ENCODE assay signal across 12 mouse cellular contexts in genomic region chr10:102417654-102418272, GRCm38 (mm10).
DNase-seq lines count a peak whose midpoint lies in the region; ATAC-seq and TF ChIP-seq lines count a peak whose summit lies in the region.
"Had no signal": no experiment of that assay in that cellular context is flagged by ENCODE, and none has a peak within 500 bp of the region (broad histone marks: within the 10 kb centered on the region; RNA-seq: fewer than 3 reads in every experiment).

No protein-coding gene starts in this region.

- TF ChIP-seq POLR2A in limb, embryonic 14.5 days (IDR thresholded peaks at IDR 0.05; ENCODE audit: borderline replicate concordance, extremely low read depth, insufficient read depth, insufficient read length): no peak

- no peaks in the 10 kb centered on the region for H3K27me3 ChIP-seq in embryonic facial prominence, embryonic 11.5 days (ENCODE audit: control insufficient read depth, insufficient read depth, low read length)
- H3K27me3 ChIP-seq in embryonic facial prominence, embryonic 10.5 days (replicated peaks; ENCODE audit: low read depth, poor library complexity, severe bottlenecking): no peaks in the 10 kb centered on the region
- no peaks in the 10 kb centered on the region for H3K27me3 ChIP-seq in limb, embryonic 14.5 days (ENCODE audit: control insufficient read depth, insufficient read depth, low read length)
- H3K27me3 ChIP-seq in limb, embryonic 10.5 days (ENCODE audit: low read depth, poor library complexity, severe bottlenecking): no peaks in the 10 kb centered on the region
- no peaks in the 10 kb centered on the region for H3K27me3 ChIP-seq in forebrain, embryonic 15.5 days
- H3K27me3 ChIP-seq in heart, embryonic 12.5 days (replicated peaks): no peaks in the 10 kb centered on the region
- H3K27me3 ChIP-seq: embryonic facial prominence, embryonic 15.5 days had no signal

- no peak for ATAC-seq in embryonic facial prominence, embryonic 11.5 days (replicated peaks; ENCODE audit: insufficient number of reproducible peaks, low FRiP score, low TSS enrichment, low read depth)
- no peak for ATAC-seq in limb, embryonic 14.5 days (ENCODE audit: low FRiP score, low read depth)
- ATAC-seq in forebrain, embryonic 15.5 days (replicated peaks): 0 out of 2 replicates have a peak, but pooled peaks have one; percentile 32
- no peak for ATAC-seq in heart, embryonic 12.5 days (ENCODE audit: insufficient number of reproducible peaks, low FRiP score)

- H3K4me2 ChIP-seq in embryonic facial prominence, embryonic 11.5 days (ENCODE audit: low read depth, low read length): no peak overlapping the region
- no peak overlapping the region for H3K4me2 ChIP-seq in limb, embryonic 14.5 days (replicated peaks; ENCODE audit: low read depth, low read length, severe bottlenecking)
- H3K4me2 ChIP-seq in forebrain, embryonic 15.5 days (replicated peaks): no peak overlapping the region
- no peak overlapping the region for H3K4me2 ChIP-seq in heart, embryonic 12.5 days
- H3K4me2 ChIP-seq: embryonic facial prominence, embryonic 15.5 days had no signal

- no peak overlapping the region for H3K9ac ChIP-seq in embryonic facial prominence, embryonic 11.5 days (replicated peaks; ENCODE audit: low read length)
- H3K9ac ChIP-seq in limb, embryonic 14.5 days (ENCODE audit: low read depth, low read length, severe bottlenecking): no peak overlapping the region
- H3K9ac ChIP-seq in forebrain, embryonic 15.5 days (replicated peaks): no peak overlapping the region
- H3K9ac ChIP-seq in heart, embryonic 12.5 days: no peak overlapping the region
- H3K9ac ChIP-seq: embryonic facial prominence, embryonic 15.5 days had no signal

- no peaks in the 10 kb centered on the region for H3K36me3 ChIP-seq in embryonic facial prominence, embryonic 11.5 days (replicated peaks; ENCODE audit: control insufficient read depth, insufficient read depth, low read depth, low read length)
- H3K36me3 ChIP-seq in embryonic facial prominence, embryonic 10.5 days (replicated peaks): no peaks in the 10 kb centered on the region
- no peaks in the 10 kb centered on the region for H3K36me3 ChIP-seq in limb, embryonic 14.5 days (ENCODE audit: control insufficient read depth, insufficient read depth, low read length)
- no peaks in the 10 kb centered on the region for H3K36me3 ChIP-seq in limb, embryonic 10.5 days
- H3K36me3 ChIP-seq in forebrain, embryonic 15.5 days: no peaks in the 10 kb centered on the region
- H3K36me3 ChIP-seq in heart, embryonic 12.5 days: no peaks in the 10 kb centered on the region
- H3K36me3 ChIP-seq: embryonic facial prominence, embryonic 15.5 days had no signal

- H3K27ac ChIP-seq in embryonic facial prominence, embryonic 11.5 days (replicated peaks; ENCODE audit: low read depth, low read length): no peak overlapping the region
- no peak overlapping the region for H3K27ac ChIP-seq in embryonic facial prominence, embryonic 10.5 days (replicated peaks)
- no peak overlapping the region for H3K27ac ChIP-seq in limb, embryonic 14.5 days (replicated peaks; ENCODE audit: low read depth, low read length)
- no peak overlapping the region for H3K27ac ChIP-seq in limb, embryonic 10.5 days
- H3K27ac ChIP-seq in forebrain, embryonic 15.5 days (replicated peaks): no peak overlapping the region
- no peak overlapping the region for H3K27ac ChIP-seq in heart, embryonic 12.5 days (ENCODE audit: poor library complexity, severe bottlenecking)
- H3K27ac ChIP-seq: embryonic facial prominence, embryonic 15.5 days had no signal

- H3K4me3 ChIP-seq in embryonic facial prominence, embryonic 11.5 days (ENCODE audit: low read depth, low read length): no peak overlapping the region
- H3K4me3 ChIP-seq in embryonic facial prominence, embryonic 10.5 days: no peak overlapping the region
- no peak overlapping the region for H3K4me3 ChIP-seq in limb, embryonic 14.5 days (replicated peaks; ENCODE audit: low read length)
- no peak overlapping the region for H3K4me3 ChIP-seq in limb, embryonic 10.5 days
- H3K4me3 ChIP-seq in forebrain, embryonic 15.5 days: no peak overlapping the region
- no peak overlapping the region for H3K4me3 ChIP-seq in heart, embryonic 12.5 days
- H3K4me3 ChIP-seq: embryonic facial prominence, embryonic 15.5 days had no signal

- peak; percentile 40 for DNase-seq in embryonic facial prominence, embryonic 11.5 days (ENCODE audit: low spot score)
- no peak for DNase-seq in embryonic facial prominence, embryonic 10.5 days (ENCODE audit: low spot score)
- DNase-seq in limb, embryonic 14.5 days (ENCODE audit: low spot score): peak; percentile 27
- DNase-seq in limb, embryonic 10.5 days (ENCODE audit: low spot score): no peak
- DNase-seq in MN1 (ENCODE audit: low spot score): peak; percentile 19
- DNase-seq in urinary bladder, postnatal 10 days (ENCODE audit: low spot score): no peak
- DNase-seq: gastrocnemius, postnatal 36 days; heart, postnatal 36 days; kidney, postnatal 10 days had no signal

- WGBS in embryonic facial prominence, embryonic 11.5 days: 82% methylated on average over 2 of the region's 2 CpGs
- 83% methylated on average over 2 of the region's 2 CpGs for WGBS in embryonic facial prominence, embryonic 10.5 days
- WGBS in limb, embryonic 14.5 days: 84% methylated on average over 2 of the region's 2 CpGs
- 84% methylated on average over 2 of the region's 2 CpGs for WGBS in limb, embryonic 10.5 days
- WGBS in forebrain, embryonic 15.5 days: 70% methylated on average over 2 of the region's 2 CpGs
- WGBS in heart, embryonic 12.5 days: 69% methylated on average over 2 of the region's 2 CpGs

- no peaks in the 10 kb centered on the region for H3K9me3 ChIP-seq in embryonic facial prominence, embryonic 11.5 days (replicated peaks; ENCODE audit: control insufficient read depth, low read length)
- H3K9me3 ChIP-seq in embryonic facial prominence, embryonic 10.5 days: no peaks in the 10 kb centered on the region
- H3K9me3 ChIP-seq in limb, embryonic 14.5 days (ENCODE audit: control insufficient read depth, low read length): no peaks in the 10 kb centered on the region
- H3K9me3 ChIP-seq in limb, embryonic 10.5 days (replicated peaks): no peaks in the 10 kb centered on the region
- no peaks in the 10 kb centered on the region for H3K9me3 ChIP-seq in forebrain, embryonic 15.5 days
- 0 out of 2 replicates have a peak, but pooled peaks cover 3% of the 10 kb centered on the region for H3K9me3 ChIP-seq in heart, embryonic 12.5 days (replicated peaks)
- H3K9me3 ChIP-seq: embryonic facial prominence, embryonic 15.5 days had no signal

- no peaks in the 10 kb centered on the region for H3K4me1 ChIP-seq in embryonic facial prominence, embryonic 11.5 days (ENCODE audit: control insufficient read depth, insufficient read depth, low read length)
- H3K4me1 ChIP-seq in embryonic facial prominence, embryonic 10.5 days: no peaks in the 10 kb centered on the region
- H3K4me1 ChIP-seq in limb, embryonic 14.5 days (ENCODE audit: control insufficient read depth, insufficient read depth, low read length): no peaks in the 10 kb centered on the region
- H3K4me1 ChIP-seq in limb, embryonic 10.5 days: no peaks in the 10 kb centered on the region
- no peaks in the 10 kb centered on the region for H3K4me1 ChIP-seq in forebrain, embryonic 15.5 days
- H3K4me1 ChIP-seq in heart, embryonic 12.5 days (replicated peaks): no peaks in the 10 kb centered on the region
- H3K4me1 ChIP-seq: embryonic facial prominence, embryonic 15.5 days had no signal

Comparison
In these comparisons a context has a peak if more than half of its experiments do, and no peak if none do; other contexts are left out.
1. DNase-seq: peak in embryonic facial prominence, embryonic 11.5 days (single experiment), limb, embryonic 14.5 days (single experiment) and MN1 (single experiment); none in embryonic facial prominence, embryonic 10.5 days (single experiment), limb, embryonic 10.5 days (single experiment) and urinary bladder, postnatal 10 days (single experiment).